Mouse (Mus musculus) ovary, postnatal 36 days (tissue): ENCODE data around the gene Gm14597.
"Not testable (repeated sequence)": the region's sequence is repeated elsewhere in the genome, so short reads cannot be mapped to it uniquely, and the experiment has no call there.

Experiments used
- DNase-seq: peaks from one replicate; pipeline ENCODE4 v3.0.0; 2022; ENCODE audit warnings: low spot score, mixed read lengths

Gm14597 gene

GRCm38 (mm10) chrX:53608879-53609278, at the start of gene Gm14597:
Gm14597 (minus strand) TSS chrX:53608979.
- not testable (repeated sequence) for DNase-seq

- not testable (repeated sequence) for DNase-seq
Measured at GRCm38 (mm10) chrX:53652917-53653316, 44.1 kb upstream of the Gm14597 start.

- no peak for DNase-seq
Measured at GRCm38 (mm10) chrX:53645885-53646284, 37.1 kb upstream of the Gm14597 start.

GRCm38 (mm10) chrX:53642980-53643961, 34.5 kb upstream of the Gm14597 start, which contains the start of gene Rtl8a:
Rtl8a (minus strand) TSS chrX:53643682.
- peak; percentile 69 for DNase-seq

GRCm38 (mm10) chrX:53642604-53642979, 33.8 kb upstream of the Gm14597 start:
- not testable (repeated sequence) for DNase-seq

GRCm38 (mm10) chrX:53638107-53638506, 29.3 kb upstream of the Gm14597 start:
- not testable (repeated sequence) for DNase-seq

- not testable (repeated sequence) for DNase-seq
Measured at GRCm38 (mm10) chrX:53611395-53611794, 2.6 kb upstream of the Gm14597 start.

GRCm38 (mm10) chrX:53610571-53610970, 1.8 kb upstream of the Gm14597 start:
- DNase-seq: no peak

- DNase-seq: no peak
Measured at GRCm38 (mm10) chrX:53608122-53608813, 511 bp downstream of the Gm14597 start.

- peak; percentile 50 for DNase-seq
Measured at GRCm38 (mm10) chrX:53607242-53608121, 1.3 kb downstream of the Gm14597 start, which contains the start of gene Rtl8c. Rtl8c (plus strand) TSS chrX:53608032.

GRCm38 (mm10) chrX:53606176-53606575, 2.6 kb downstream of the Gm14597 start:
- DNase-seq: not testable (repeated sequence)

GRCm38 (mm10) chrX:53599993-53600392, 8.8 kb downstream of the Gm14597 start:
- peak; percentile 31 for DNase-seq

- not testable (repeated sequence) for DNase-seq
Measured at GRCm38 (mm10) chrX:53583404-53583803, 25.4 kb downstream of the Gm14597 start.

GRCm38 (mm10) chrX:53581407-53581806, 27.4 kb downstream of the Gm14597 start:
- DNase-seq: not testable (repeated sequence)

- no peak for DNase-seq
Measured at GRCm38 (mm10) chrX:53579311-53579710, 29.5 kb downstream of the Gm14597 start.
